Mouse (Mus musculus) T-helper 2 cell (primary cell): ENCODE data around the gene Cyld.
"Not testable (repeated sequence)": the region's sequence is repeated elsewhere in the genome, so short reads cannot be mapped to it uniquely, and the experiment has no call there.

Experiments used
- in situ Hi-C: fragments of 300-600 bp; cut with MboI, MseI; formaldehyde crosslinking; loops from one replicate; pipeline ENCODE4 v1.15.1; 2025; ENCODE audit warnings: high pct_unique_total_duplicates

Gene Cyld

DNA sequence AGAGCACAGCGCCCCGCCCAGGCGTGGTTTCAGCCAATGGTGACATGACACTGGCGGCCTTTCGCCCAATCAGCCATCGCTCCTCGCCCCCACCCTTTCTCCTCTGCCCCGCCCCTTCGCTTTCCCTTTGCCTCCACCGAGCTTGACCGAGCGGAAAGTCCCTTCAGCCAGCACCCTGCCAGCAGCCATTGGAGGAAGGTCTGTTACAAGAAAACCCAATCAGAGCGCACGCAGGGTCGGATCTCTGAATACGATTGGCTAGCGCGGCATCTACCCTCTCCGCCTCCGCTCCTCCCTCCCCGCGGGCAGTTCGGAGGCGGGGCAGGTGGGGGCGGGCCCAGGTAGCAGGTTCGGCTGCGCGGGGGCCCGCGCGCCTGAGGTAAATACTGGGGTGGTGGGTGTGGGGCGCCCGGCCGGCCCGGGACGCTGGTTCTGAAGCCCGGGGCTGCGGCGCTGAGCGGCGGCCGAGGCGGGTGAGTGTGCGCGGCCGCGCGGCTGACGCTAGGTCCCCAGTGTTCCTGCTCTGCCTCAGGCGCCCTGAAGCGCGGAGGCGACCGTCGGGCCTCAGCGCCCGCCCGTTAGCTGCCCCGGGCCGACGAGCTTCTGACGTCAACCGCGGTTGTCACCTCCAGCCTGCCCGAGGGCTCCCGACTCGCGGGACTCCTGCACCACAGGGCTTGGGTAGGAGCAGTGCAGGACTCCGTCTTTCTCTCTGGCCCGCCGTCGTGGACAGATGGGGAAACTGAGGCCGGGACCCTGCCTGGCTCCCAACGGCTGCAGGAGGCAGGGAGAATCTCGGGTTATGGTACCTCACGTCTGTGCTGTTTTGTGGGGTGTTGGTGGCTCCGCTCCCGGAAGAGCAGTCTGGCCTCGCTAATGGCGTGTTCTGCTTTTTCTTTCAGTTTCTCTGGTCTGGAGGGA lies at the start of gene Cyld:
Gene Cyld, plus strand, starts transcription at position 308 of the 921 bp plus-strand sequence.
- in situ Hi-C loops, result loop anchor here (5.0 kb wide), 1 partner anchor 400 kb away; no protein-coding TSS in a partner anchor

GRCm38 (mm10) chr8:88648322-88648721 lies 48.5 kb upstream of the Cyld start:
- in situ Hi-C loops, result no loop called here

GRCm38 (mm10) chr8:88650016-88650708 lies 46.7 kb upstream of the Cyld start:
- in situ Hi-C loops, result no loop called here

GRCm38 (mm10) chr8:88651122-88651521 lies 45.7 kb upstream of the Cyld start:
- in situ Hi-C loops, result not testable (repeated sequence)

DNA sequence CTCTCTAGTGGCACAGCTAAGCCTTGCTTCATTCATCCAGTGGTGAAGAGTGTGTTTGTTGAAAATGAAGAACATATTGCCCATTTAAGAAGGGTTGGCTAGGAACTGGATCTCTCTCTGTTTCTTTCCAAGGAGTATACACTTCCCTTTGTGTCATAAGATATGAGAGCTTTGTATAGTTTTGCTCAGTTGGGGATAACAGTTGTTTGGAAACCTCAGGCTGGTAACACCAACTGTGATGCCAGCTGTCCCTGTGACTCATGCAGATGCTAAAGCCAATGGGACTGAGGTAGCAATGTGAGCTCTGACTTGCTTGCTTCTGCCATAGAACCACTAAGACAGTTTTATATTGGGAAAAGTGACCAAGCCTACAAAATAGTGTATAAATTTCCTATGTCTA lies 41.5 kb upstream of the Cyld start:
- in situ Hi-C loops, result no loop called here

DNA sequence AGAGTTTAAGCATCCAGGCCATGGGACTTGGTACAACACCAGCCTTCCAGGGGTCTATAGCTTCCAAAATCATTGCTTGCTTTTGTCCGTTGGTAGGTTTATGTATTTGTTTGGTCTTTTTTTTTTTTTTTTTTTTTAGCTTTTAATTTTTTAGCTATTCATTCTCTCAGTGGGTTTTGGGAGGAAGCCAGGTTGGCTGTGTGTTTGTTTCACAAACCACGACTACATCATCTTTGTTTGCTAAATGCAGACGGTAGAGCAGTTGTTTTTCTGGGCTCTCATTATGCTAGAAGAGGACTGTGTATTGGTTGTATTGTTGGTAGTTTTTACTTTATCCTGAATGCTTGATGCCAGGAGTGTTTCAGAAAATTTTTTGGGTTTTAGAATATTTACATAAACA lies 37.0 kb upstream of the Cyld start:
- in situ Hi-C loops, result no loop called here

DNA sequence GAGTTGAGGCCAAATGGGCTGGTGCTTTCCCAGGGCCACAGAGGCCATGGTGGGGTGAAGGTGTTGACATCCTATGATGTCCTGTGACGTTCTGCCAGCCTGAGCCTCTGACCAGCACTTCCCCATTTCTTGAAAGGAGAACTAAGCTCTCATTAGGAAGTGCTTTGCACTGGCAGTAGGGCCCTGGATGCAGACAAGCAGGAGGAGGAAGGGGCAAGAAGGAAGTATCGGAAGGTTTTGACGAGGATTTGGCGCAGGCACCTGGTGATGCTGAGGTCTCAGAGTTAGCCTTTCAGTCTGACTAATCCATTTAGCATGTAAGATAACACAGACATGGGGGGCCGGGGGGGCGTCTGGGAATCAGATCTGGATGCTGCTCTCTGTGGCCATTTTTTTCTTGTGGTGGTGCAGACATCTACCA lies 34.4 kb upstream of the Cyld start:
- in situ Hi-C loops, result no loop called here

- in situ Hi-C loops, result no loop called here
Measured at GRCm38 (mm10) chr8:88664121-88664520, 32.7 kb upstream of the Cyld start.

DNA sequence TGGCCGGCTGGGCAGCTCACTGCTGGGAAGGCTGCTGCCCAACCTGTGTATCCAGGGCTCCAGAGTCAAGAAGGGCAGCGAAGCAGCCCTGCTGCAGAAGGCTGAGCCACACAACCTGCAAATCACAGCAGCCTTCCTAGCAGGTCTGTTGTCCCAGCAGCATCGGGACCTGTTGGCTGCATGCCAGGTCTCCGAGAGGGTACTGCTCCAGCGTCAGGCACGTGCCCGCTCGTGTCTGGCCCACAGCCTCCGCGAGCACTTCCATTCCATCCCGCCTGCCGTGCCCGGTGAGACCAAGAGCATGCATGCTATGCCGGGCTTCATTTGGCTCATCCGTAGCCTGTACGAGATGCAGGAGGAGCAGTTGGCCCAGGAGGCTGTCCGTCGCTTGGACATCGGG lies 31.9 kb upstream of the Cyld start:
- in situ Hi-C loops, result no loop called here

DNA sequence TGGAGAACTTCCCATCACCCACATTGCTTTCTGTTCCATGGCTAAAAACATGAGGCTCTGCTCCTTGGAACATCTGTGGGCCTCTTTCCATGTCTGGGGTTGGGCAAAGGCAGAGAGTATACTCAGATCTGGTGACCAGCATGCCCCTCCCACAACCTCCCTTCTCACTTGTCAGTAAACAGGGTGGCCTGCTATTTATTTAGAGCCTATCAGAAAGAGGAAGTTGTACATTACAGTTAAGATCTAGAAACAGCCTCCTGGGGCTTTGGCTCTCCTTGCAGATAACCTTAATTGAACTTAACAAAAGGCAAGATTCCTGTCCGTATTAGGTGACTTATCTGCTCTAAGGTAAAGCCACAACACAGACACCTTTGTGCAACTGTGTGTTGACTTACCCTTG lies 30.4 kb upstream of the Cyld start:
- in situ Hi-C loops, result no loop called here

DNA sequence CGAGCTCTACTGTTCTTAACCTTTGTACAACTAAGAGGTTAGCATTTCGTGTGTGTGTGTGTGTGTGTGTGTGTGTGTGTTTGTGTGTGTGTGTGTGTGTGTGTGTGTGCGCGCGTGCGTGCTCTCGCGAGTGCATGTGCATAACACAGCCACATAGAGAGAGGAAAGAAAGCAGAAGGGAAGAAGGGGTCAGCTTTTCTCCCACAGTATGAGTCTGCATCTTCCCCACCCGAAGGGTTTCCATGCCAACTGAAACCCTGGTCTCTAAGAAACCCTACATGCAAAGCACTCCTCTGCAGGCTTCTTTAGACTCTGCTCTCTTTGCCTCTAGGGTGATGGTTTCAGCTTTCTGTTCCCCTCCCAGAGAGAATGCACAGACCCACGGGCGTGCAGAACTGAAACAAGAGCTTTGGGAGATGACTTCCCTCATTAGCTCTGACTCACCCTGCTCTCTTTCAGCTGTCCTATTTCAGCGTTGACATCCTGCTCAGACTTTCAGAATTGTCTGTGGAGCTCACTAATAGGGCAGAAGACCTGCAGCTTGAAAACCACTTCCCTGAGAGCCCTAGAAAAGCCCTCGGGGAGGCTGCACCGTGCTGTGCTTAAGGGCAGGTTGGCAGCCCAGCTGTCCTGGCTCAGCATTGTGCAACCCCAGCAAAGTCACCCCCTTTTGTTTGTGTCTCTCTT lies 28.3 kb upstream of the Cyld start:
- in situ Hi-C loops, result no loop called here

GRCm38 (mm10) chr8:88670782-88671181 lies 26.0 kb upstream of the Cyld start:
- in situ Hi-C loops, result no loop called here

DNA sequence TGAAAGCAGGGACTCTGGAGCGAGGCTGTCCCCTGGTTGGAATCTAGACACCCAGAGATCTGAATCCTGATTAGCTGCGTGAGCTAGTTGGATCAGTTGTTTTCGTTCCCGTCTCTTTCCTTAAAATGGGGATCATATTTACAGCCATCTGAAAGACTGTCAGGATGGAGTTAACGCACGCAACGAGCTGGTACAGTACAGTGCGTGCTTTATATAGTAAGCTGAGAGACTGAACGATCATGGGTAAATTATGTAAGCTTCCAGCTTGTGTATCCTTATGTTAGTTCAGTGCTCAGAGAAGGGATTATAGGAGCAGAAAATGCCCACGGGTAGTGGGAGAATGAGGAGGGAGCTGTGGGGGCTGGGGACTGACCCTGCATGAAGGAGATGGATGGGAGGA lies 25.3 kb upstream of the Cyld start:
- in situ Hi-C loops, result no loop called here

- in situ Hi-C loops, result no loop called here
Measured at GRCm38 (mm10) chr8:88673859-88674258, 23.0 kb upstream of the Cyld start.

DNA sequence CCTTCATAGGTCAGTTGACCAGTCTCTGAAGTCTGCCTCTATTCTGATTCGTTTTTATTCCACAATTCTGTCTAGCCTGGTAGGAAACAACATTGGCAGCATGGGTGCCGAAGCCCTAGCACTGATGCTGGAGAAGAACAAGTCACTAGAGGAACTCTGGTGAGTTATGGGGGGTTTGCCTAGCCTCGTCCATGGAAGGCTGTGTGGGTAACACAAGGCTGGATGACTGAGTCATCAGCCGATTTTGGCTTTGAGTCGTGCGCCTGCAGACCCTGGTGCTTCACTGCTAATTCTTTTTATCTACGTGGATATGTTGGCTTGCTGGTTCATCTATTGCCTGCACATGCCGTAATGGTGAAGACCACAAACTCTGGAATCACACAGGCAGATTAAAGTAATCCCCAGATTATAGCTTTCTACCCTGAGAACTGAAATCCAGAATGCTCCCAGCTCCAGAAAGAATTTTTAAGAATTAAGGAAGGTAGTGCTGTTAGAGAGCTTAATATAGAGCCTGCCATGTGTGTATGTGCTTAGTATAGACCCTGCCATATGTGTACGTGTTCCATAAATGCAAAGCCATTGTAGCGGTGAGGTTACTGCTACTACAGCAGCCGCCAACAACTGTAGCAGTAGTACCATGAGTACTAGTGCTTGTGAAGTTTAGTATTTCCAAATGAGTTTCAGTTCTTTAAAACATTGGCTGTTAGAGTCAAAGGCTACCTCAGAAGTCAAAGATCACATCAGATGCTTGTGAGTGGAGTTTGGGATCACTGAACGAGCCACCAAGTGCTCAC lies 21.3 kb upstream of the Cyld start:
- in situ Hi-C loops, result no loop called here

DNA sequence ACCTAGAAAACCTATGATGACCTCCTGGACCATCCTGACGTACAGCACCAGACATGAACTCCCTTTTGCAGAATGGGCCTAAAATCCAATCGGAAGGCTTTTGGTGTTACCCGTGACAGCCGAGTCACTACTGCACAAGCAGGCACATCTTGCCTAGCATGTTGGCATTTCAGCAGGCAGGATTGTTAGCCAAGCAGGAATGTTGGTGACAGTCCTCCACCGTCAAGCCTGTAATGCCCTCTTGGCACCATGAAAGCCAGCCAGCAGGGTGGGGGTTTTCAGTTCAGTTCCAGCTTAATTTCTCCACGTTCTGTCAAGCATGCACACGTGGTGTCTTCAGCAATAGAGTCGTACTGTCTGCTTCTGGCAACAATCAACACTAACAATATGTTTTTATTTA lies 19.8 kb upstream of the Cyld start:
- in situ Hi-C loops, result no loop called here

DNA sequence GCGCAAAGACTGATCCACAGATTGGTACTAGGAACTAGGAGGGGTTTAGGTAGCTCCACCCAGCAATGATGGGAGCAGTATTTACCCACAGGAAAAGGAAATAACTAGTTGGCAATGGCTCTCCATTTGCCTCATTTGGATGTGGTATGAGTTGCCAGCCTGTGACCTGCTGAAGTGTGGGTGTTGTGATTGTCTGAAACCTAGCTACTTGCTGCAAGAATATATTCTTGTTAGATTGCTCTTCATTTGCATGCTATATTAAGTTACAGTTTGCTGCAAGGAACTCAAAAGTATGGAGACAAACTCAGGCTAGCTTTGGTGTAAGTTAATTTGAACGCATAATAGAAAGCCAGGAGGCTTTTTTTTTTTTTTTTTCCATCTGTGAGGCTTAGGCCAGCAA lies 16.3 kb upstream of the Cyld start:
- in situ Hi-C loops, result no loop called here

DNA sequence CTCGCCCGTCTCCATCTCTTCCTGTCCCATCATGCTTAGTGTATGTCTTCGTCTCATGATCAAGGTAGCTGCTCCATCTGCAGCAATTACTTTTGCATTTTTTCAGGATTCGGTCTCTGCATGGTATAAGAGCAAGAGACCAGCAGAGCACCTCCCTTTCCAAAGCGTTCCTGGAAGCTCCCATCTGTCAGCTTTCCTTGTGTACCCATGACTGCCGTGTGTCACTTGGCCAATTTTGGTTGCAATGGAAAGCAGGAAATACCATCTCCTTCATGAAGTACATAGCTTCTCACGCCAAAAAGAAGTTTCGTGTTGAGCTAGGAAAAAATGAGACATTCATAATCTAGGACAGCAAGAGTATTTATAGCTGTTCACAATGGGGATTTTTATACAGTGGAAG lies 15.8 kb upstream of the Cyld start:
- in situ Hi-C loops, result no loop called here

DNA sequence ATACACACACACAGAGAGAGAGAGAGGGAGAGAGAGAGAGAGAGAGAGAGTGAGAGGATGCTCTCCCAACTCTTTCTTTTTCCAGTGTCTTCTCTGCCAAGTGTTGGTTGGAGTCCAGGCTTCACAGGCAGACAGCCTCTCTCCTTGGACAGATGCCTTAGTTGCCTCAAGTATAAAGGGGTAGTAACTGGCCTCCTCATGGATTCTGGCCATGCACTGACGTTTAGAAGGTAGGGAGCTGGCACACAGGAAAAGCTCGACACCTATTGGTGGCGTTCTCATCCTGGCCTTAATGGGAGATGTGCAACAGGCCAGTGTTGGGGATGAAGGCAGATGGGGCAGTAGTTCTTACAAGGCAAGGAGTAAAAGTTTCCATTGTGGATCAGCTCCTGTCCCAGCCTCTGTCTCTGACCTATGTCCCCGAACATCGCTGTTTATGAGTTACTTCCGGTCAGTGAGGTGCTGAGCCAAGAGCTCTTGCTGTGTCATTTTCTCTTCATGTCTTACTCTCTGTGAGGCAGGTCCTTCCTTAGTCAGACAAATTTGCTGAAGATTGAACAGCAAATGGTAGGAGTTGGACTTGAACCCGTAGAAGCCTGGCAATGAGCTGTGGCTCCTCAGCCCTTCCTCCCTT lies 13.1 kb upstream of the Cyld start:
- in situ Hi-C loops, result no loop called here

DNA sequence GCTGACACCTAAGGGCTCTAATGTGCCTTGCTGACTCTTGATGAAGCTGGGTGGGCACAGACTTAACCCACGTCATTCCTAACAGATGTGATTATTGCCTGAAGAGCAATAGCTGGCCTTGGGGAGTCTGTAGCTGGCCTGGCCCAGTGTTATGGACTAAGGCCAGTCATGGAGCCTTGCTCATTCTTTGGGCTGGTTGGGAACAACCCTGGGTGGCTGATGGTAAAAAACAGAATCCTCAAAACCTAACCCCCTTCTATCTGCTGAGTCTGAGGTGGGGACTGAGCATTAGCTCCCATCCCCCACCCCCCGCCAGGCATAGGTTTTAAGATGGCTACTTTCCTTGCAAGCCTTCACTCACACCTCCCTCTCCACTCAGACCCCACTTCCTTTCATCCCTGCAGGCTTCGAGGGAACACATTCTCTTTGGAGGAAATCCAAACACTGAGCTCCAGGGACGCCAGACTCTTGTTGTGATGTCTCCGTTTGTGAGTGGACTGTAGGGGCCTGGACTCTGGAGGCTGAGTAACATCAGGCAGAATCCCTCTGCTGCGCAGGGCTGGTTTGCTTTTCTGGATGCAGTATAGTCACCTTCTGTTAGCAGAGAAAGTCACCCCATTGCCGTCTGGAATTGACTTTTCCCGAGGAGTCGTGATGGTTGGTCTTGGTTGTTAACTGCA lies 10.5 kb upstream of the Cyld start:
- in situ Hi-C loops, result no loop called here

DNA sequence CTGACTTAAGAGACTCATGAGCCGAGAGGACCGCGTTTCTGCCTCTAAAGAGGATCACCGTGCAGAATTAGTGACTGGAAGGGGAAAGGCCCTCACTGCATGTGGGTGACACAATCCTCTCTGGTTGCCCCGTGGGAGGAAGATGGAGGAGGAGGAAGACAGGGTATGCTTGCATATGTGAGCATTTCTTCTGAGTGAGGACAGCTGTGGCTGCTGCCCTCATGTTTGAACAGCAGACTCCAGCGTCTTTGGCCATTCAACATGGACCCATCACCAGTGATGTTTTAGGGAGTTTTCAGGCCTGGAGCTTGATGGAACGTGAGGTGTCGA lies 10.0 kb upstream of the Cyld start:
- in situ Hi-C loops, result no loop called here
